Mouse (Mus musculus) midbrain, embryonic 16.5 days (tissue): Measurements from ENCODE around the gene Mapk3. TPM values are rescaled to one million over a fixed set of nuclear protein-coding genes. Genes with fewer than 3 reads are reported as not detected.

Experiments
- ATAC-seq: fragments of 200-750 bp; cut with Nextera tagmentation; 2 replicates; pipeline ENCODE4 v1.8.0; 2017; ENCODE audit warnings: moderate TSS enrichment
- H3K27ac ChIP-seq: fragments of 300-500 bp; sonication (generic); 2 replicates; pipeline ENCODE4 v1.5.1; 2014; ENCODE audit warnings: mild to moderate bottlenecking, low read length, mixed read lengths
- H3K27me3 ChIP-seq: fragments of 300-500 bp; sonication (generic); 2 replicates; pipeline ENCODE4 v1.6.1; 2014; ENCODE audit warnings: low read depth, low read length, mixed read lengths; ENCODE audit not compliant: control insufficient read depth, insufficient read depth
- H3K36me3 ChIP-seq: fragments of 300-500 bp; sonication (generic); 2 replicates; pipeline ENCODE4 v1.6.1; 2014; ENCODE audit warnings: mild to moderate bottlenecking, low read length, moderate library complexity, mixed read lengths; ENCODE audit not compliant: control insufficient read depth, insufficient read depth
- H3K4me1 ChIP-seq: fragments of 300-500 bp; sonication (generic); 2 replicates; pipeline ENCODE4 v1.6.1; 2014; ENCODE audit warnings: mild to moderate bottlenecking, low read length, mixed read lengths; ENCODE audit not compliant: control insufficient read depth, insufficient read depth
- H3K4me2 ChIP-seq: fragments of 300-500 bp; sonication (generic); 2 replicates; pipeline ENCODE4 v1.6.1; 2014; ENCODE audit warnings: mild to moderate bottlenecking, low read length, mixed read lengths
- H3K4me3 ChIP-seq: fragments of 300-500 bp; sonication (generic); 2 replicates; pipeline ENCODE4 v1.5.1; 2014; ENCODE audit warnings: low read depth, mild to moderate bottlenecking, low read length, moderate library complexity, mixed read lengths
- H3K9ac ChIP-seq: fragments of 300-500 bp; sonication (generic); 2 replicates; pipeline ENCODE4 v1.6.1; 2014; ENCODE audit warnings: low read depth, low read length, mixed read lengths
- H3K9me3 ChIP-seq: fragments of 300-500 bp; sonication (generic); replicated peaks from 2 replicates; pipeline ENCODE4 v1.6.1; 2014; ENCODE audit warnings: mild to moderate bottlenecking, low read length, mixed read lengths; ENCODE audit not compliant: control insufficient read depth, poor library complexity, severe bottlenecking
- WGBS: fragments of 180-500 bp; shearing (Covaris S2); extraction: QIAGEN DNeasy Blood & Tissue Kit; methylation state at CpG from one replicate; pipeline ENCODE4 v1.1.7; 2014; 5-methylcytosine and 5-hydroxymethylcytosine counted together
- polyA plus RNA-seq: library from polyadenylated mRNA; unstranded; fragments of >200 nt; fragmentation: Nextera tagmentation; extraction: Ambion mirVana; gene quantifications from 2 replicates; pipeline ENCODE4 v1.2.1, GENCODE M21; 2015

Gene Mapk3
- polyA plus RNA-seq, 1 experiment from 2014 or later = 112 TPM

- H3K27me3 ChIP-seq = no peaks in the 10 kb centered on the region
- no peak overlapping the region for H3K4me3 ChIP-seq
- no peak overlapping the region for H3K27ac ChIP-seq
- H3K9ac ChIP-seq = no peak overlapping the region
- no peak for ATAC-seq
- peaks cover 4% of the 10 kb centered on the region for H3K36me3 ChIP-seq
- H3K4me2 ChIP-seq = no peak overlapping the region
- no peaks in the 10 kb centered on the region for H3K9me3 ChIP-seq
- 98% methylated on average over 16 of the region's 16 CpGs for whole genome bisulfite sequencing
- H3K4me1 ChIP-seq = peaks cover 28% of the 10 kb centered on the region
These were observed 41.6 kb downstream of the Mapk3 start for GRCm38 (mm10) chr7:126801057-126801422.

GRCm38 (mm10) chr7:126802134-126802889 is 42.9 kb downstream of the Mapk3 start:
- Histone ChIP-seq H3K4me1 (peaks cover 21% of the 10 kb centered on the region), H3K27me3 (no peaks in the 10 kb centered on the region), H3K4me2 (no peak overlapping the region), H3K27ac (no peak overlapping the region), H3K36me3 (no peaks in the 10 kb centered on the region), H3K4me3 (no peak overlapping the region), H3K9ac (no peak overlapping the region), H3K9me3 (no peaks in the 10 kb centered on the region)
- no peak for ATAC-seq
- 89% methylated on average over 11 of the region's 11 CpGs for WGBS

- Histone ChIP-seq H3K4me2 (no peak overlapping the region), H3K27ac (no peak overlapping the region), H3K27me3 (no peaks in the 10 kb centered on the region), H3K9ac (no peak overlapping the region), H3K4me1 (peaks cover 20% of the 10 kb centered on the region), H3K4me3 (no peak overlapping the region), H3K9me3 (no peaks in the 10 kb centered on the region), H3K36me3 (no peaks in the 10 kb centered on the region)
- 91% methylated on average over 6 of the region's 6 CpGs for WGBS
- ATAC-seq = no peak
These were observed 43.8 kb downstream of the Mapk3 start for GRCm38 (mm10) chr7:126803181-126803580.

GRCm38 (mm10) chr7:126803751-126804150 is 44.4 kb downstream of the Mapk3 start:
- Histone ChIP-seq H3K4me3 (no peak overlapping the region), H3K9me3 (no peaks in the 10 kb centered on the region), H3K27ac (no peak overlapping the region), H3K27me3 (no peaks in the 10 kb centered on the region), H3K36me3 (no peaks in the 10 kb centered on the region), H3K4me2 (no peak overlapping the region), H3K4me1 (peaks cover 23% of the 10 kb centered on the region), H3K9ac (peak overlapping the region; percentile 7; the same call in 1 of the 2 replicates)
- no peak for ATAC-seq

GRCm38 (mm10) chr7:126806956-126807355 is 47.6 kb downstream of the Mapk3 start:
- Histone ChIP-seq H3K4me3 (no peak overlapping the region), H3K27me3 (no peaks in the 10 kb centered on the region), H3K27ac (no peak overlapping the region), H3K36me3 (no peaks in the 10 kb centered on the region), H3K4me2 (no peak overlapping the region), H3K9ac (no peak overlapping the region), H3K9me3 (no peaks in the 10 kb centered on the region), H3K4me1 (peaks cover 15% of the 10 kb centered on the region)
- ATAC-seq = no peak
- 91% methylated on average over 6 of the region's 6 CpGs for WGBS

- H3K4me2 ChIP-seq = no peak overlapping the region
- 76% methylated on average over 4 of the region's 4 CpGs for WGBS
- ATAC-seq = no peak
- no peaks in the 10 kb centered on the region for H3K27me3 ChIP-seq
- H3K9ac ChIP-seq = no peak overlapping the region
- H3K4me3 ChIP-seq = no peak overlapping the region
- H3K27ac ChIP-seq = no peak overlapping the region
- peaks cover 15% of the 10 kb centered on the region for H3K4me1 ChIP-seq
- H3K36me3 ChIP-seq = no peaks in the 10 kb centered on the region
- H3K9me3 ChIP-seq = no peaks in the 10 kb centered on the region
These were observed 48.0 kb downstream of the Mapk3 start for GRCm38 (mm10) chr7:126807405-126807804.

- Histone ChIP-seq H3K4me3 (peak overlapping the region; percentile 82), H3K9me3 (no peaks in the 10 kb centered on the region), H3K9ac (peak overlapping the region; percentile 85), H3K4me2 (peak overlapping the region; percentile 89), H3K36me3 (no peaks in the 10 kb centered on the region), H3K27me3 (no peaks in the 10 kb centered on the region), H3K4me1 (peaks cover 15% of the 10 kb centered on the region), H3K27ac (peak overlapping the region; percentile 76)
- peak; percentile 95 for ATAC-seq
- under 1% methylated on average over 40 of the region's 43 CpGs for WGBS
These were observed 49.5 kb downstream of the Mapk3 start for GRCm38 (mm10) chr7:126808703-126809455.

GRCm38 (mm10) chr7:126809723-126810369 is 50.4 kb downstream of the Mapk3 start:
- Histone ChIP-seq H3K27me3 (no peaks in the 10 kb centered on the region), H3K4me1 (peaks cover 15% of the 10 kb centered on the region), H3K9me3 (no peaks in the 10 kb centered on the region), H3K9ac (no peak overlapping the region), H3K4me2 (peak overlapping the region; percentile 89; the same call in 1 of the 2 replicates), H3K36me3 (no peaks in the 10 kb centered on the region), H3K4me3 (no peak overlapping the region; the same call in 1 of the 2 replicates), H3K27ac (no peak overlapping the region)
- ATAC-seq = no peak
- 76% methylated on average over 5 of the region's 5 CpGs for WGBS
